Mouse (Mus musculus) erythroblast, adult 5-6 weeks (primary cell): ENCODE measurements around the gene Gm20388. TPM values are rescaled to one million over a fixed set of nuclear protein-coding genes. Genes with fewer than 3 reads are reported as not detected.

Experiments used
- ATAC-seq: replicated peaks from 2 replicates; pipeline ENCODE4 v1.8.0; 2016; ENCODE audit warnings: moderate number of reproducible peaks, mild to moderate bottlenecking, moderate TSS enrichment, inconsistent platforms; ENCODE audit not compliant: poor library complexity, low FRiP score, severe bottlenecking
- total RNA-seq, 2 experiments: library from RNA; stranded (forward) in 1 of 2; stranded (reverse) in 1 of 2; fragments of 150-400 nt in 1 of 2; fragments of 200-764, 138-1000 nt in 1 of 2; gene quantifications; 2 replicates each; pipeline versions ENCODE4 v1.2.3 to v1.2.4; 2015 to 2017; ENCODE audit warnings: low replicate concordance in 2 of 2

Gm20388 gene
- total RNA-seq, 2 experiments from 2014 or later = 2.9 to 7.8 TPM

DNA sequence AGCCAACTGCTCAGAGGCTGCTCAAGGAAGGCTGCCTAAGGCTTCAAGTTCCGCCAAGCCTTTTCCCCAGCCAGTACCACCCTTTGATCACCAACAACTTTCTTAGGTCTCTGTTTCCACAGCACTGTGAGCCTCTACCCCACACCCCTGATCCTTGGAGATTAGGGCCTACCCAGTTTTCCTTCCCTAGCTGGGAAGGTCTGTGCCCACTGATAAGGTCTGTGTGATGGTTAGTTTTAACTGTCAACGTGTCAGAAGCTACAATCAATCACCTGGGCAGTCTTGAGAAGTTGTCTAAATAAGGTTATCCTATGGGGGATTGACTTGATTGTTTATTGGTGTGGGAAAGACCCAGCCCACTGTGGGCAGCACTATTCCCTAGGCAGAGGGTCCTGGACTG lies 2627.2 kb downstream of the Gm20388 start:
- ATAC-seq = peak; percentile 82

DNA sequence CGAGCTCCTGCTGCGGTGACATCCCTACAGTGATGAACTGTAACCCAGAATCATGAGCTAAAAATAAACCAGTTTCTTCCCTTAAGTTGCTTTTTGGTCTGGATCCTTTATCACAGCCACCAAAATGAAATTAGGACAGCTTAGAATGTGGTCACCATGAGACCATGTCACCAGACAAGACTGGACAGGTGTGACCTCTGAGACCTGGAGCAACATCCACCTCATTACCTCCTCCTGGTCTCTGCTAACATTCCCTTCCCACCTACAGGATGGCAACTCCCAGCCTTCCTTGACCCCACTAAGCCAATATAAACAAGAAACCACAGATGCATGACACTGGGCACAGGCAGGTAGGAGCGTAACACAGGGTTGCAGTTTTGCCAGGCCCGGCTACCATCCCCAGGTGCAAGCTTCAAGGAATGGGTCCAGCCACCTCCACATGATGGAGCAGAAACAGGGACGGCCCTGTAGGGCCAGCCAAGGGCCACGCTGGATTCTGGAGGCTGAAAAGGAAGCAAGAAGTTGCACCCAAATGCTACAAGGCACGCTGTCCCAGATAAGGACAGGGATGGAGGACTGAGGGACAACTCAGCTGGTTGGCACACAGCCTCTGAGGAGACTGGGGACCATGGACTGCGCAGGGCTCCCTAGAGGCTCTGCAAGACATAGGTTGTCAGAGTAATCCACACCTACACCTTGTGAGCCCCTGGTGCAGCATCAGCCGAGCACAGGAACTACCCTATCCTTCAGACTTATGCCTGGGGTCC lies 2627.9 kb downstream of the Gm20388 start:
- ATAC-seq = peak; percentile 49

DNA sequence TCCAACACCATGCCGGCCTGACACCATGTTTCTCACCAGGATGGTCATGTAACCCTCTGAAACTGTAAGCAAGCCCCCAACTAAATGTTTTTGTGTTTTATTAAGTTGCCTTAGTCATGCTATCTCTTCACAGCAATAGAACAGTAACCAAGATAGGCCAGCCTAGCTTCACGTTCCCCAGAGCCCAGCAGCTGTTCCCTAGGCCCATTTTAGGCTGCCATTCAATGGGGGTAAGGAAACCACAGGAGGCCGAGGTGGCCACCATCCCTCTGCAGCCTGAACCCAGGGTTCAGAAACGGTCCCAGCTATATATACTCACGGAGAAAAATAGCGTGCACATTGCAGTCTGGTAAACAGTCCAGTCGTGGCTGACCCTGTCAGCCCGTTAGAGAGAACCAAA lies 2633.5 kb downstream of the Gm20388 start:
- no peak for ATAC-seq

- peak; percentile 53 for ATAC-seq
Measured at GRCm38 (mm10) chr8:122546066-122546755, 2635.6 kb downstream of the Gm20388 start.

- no peak for ATAC-seq
Measured at GRCm38 (mm10) chr8:122546811-122547453, 2636.3 kb downstream of the Gm20388 start.

DNA sequence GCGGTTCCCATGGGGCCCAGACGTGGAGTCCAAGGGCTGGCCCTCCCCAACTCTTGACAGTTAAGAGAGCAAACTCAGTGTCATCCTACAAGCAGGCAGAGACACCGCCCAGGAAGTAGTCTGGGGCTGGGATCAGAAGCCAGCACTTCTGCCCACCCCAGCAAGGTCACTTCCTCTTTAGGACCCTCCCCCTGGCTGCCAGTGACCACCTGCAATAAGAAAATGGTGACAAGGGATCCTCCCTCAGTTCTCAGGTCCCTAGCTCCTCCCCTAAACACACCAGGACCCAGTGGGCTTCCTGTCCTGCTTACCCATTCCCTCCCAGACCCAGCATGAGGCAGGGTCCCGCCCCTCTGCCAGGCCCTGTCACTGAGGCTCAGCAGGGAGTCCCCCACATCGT lies 2637.2 kb downstream of the Gm20388 start:
- ATAC-seq = peak; percentile 43

GRCm38 (mm10) chr8:122548331-122548730 lies 2637.7 kb downstream of the Gm20388 start:
- ATAC-seq = no peak

DNA sequence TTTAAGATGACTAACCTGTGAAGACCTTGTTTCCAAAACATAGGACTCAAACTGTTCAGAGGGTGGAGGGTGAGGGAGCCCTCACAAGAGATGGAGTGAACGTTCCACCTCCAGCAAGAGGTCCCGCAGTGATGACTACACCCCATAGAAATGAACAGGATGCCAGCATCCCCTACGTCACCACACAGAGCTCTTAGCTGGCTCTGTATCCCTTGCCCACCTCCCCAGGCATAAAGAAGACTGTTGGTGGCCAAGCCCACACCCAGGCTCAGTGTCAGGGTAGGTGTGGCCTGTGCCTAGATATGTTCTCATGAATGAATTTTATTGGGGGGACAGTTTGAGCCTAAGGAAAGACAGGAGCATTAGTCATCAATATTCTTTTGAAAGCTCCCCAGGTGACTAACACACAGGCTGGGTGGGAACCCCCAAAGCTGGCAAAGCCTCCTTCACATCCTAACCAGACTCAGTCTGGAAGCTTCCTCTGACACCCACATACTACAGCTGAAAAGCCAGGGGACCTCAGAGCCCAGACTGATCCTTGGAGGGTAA lies 2638.3 kb downstream of the Gm20388 start:
- 0 out of 2 replicates have a peak, but pooled peaks have one; percentile 21 for ATAC-seq

DNA sequence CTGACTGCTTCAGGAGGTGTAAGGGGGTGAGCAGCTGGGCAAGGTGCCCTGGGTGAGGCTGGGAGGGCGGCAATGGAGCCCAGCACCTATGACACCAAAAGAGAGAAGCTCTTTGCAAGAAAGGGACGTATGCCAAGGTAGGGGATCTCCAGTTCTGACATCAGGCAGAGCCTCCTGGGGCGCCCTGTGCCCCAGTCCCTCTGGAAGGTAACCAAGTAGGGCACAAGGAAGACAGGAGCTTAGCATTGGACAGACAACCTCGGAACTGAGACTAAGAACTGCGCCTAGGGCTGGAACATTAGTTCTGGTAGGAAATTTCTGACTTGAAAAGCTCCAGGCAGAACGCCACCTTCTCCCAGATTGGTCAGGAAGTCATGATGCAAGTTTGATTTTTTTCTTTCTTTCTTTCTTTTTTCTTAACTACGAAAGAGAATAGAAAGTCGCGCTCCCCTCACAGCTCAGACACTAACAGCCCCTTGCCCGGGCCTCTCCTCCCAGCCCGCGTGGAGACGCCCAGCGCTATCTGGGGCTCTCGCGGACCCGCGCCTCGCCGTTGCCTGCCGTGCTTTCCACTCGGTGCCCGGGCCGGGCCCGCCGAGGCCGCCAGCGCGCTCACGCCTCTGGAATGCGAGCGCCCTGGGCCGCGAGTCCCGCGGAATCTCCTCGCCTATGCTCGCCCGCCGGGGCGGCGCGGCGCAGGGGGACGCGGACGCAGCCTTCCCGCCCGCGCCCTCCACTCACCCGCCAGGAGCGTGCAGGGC lies 2639.8 kb downstream of the Gm20388 start:
- 0 out of 2 replicates have a peak, but pooled peaks have one; percentile 13 for ATAC-seq

DNA sequence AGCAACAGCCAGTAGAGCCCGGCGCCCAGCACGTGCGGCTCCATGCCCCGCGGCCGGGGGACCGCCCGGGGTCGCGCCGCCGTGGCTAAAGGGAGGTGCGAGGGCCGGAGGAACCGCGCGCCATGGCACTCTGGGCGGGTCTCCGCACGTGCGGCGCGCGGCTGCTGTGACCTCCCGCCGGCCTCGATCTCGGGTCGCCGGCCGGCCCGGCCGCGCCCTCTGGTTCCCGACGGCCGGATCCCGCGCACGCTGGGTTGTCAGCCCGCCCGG lies 2640.3 kb downstream of the Gm20388 start:
- ATAC-seq = no peak

GRCm38 (mm10) chr8:122551265-122552051 lies 2640.8 kb downstream of the Gm20388 start, which contains the start of gene Piezo1:
TSS of gene Piezo1 (minus strand) at chr8:122551329.
- peak; percentile 72 for ATAC-seq

DNA sequence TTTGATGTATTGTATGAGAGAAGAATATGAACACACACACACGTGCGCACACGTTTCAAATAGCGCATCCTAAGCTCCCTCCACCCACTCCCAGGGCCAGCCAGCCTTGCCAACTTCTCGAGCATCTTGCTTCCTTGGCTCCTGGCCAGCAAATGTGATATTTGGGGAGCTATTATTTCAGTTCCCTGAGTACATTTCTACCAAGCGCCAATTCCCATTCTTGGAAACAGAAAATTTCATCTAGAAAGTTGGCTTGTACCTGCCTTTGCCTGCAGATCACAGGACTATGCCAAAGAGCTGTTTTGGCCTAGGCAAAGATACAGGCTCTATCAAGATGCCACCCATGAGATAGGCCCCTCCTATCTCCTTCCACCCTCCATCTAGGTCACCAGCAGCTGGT lies 2644.1 kb downstream of the Gm20388 start:
- ATAC-seq = no peak

DNA sequence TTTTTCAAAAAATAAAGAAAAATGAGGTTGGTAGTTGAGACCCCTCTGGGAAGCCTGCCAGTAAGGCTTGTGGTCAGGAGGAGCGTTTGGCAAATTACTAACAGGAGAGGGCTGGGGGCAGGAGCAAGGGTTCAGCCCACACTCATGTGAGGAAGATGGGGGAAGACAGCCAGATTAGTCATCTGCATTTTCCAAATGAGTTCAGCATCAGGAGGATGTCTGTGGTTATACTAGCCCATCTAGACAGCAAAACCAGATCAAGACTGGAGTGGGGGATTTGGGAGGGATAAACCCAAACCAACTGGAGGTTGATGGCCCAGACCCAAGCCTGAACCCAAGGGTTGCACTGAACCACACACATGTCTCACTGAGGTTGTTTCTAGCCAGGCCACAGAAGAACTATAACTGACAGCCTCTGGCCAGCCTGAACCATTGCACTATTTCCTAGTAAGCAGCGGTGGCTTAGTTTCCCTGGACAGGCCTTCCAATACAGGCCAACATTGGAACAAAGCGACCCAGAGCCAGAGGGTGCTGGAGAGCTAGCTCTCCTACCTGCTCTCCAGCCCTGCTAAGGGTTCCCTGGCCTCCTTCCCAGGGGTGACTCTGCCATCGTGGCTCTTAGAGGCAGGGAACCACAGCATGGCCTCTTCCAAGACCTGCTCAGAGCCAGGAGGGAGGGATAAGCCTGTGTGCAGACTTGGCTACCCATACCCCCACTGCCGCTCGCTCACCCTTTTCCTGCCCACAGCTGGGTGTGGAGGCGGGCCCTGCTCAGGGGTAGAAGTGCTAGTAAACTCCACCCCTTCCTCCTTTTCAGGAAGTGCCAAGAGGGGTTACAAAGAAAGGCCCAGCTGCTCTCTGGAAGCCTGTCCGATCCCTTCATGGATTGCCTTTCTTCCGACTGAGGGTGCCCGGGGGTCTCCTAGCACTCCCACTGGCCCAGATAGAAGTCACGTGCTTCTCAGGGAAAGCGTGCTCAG lies 2645.7 kb downstream of the Gm20388 start:
- ATAC-seq = peak; percentile 56

DNA sequence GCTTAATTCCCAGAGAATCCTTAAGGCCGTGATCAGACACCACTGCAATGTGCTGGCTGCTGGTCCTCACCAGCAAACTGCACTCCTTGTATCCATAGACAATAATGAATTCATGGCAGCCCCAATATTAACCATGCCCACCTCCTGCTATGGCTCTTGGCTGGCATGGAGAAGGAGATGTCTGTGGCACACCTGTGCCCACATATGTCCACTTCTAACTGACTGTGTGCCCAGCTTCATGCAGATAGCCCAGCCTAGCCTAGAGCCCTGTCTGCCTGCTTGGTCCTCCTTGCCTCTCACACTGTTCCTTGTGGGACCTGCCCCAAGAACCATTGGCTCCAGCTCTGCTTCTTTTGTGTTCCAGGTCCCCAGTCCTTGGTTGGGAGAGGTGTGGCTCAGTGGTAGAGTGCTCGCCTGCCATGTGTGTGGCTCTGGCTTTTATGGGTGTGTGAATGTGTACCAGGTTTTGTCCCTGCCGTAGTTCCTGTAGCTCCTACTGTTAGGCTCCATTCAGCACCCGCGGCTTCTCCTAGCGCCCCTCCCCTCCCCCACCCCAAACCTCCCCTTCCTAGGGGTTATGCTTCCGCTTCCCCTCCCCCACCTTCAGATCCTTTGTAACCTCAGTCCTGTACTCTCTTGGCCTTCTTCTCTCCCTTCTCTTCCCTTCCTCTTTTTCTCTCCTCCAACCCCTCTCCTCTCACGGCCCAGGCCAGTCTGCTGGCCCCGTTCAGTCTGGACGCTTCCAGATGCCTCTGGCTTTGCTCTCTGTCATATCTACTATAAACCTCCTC lies 2646.8 kb downstream of the Gm20388 start:
- no peak for ATAC-seq

DNA sequence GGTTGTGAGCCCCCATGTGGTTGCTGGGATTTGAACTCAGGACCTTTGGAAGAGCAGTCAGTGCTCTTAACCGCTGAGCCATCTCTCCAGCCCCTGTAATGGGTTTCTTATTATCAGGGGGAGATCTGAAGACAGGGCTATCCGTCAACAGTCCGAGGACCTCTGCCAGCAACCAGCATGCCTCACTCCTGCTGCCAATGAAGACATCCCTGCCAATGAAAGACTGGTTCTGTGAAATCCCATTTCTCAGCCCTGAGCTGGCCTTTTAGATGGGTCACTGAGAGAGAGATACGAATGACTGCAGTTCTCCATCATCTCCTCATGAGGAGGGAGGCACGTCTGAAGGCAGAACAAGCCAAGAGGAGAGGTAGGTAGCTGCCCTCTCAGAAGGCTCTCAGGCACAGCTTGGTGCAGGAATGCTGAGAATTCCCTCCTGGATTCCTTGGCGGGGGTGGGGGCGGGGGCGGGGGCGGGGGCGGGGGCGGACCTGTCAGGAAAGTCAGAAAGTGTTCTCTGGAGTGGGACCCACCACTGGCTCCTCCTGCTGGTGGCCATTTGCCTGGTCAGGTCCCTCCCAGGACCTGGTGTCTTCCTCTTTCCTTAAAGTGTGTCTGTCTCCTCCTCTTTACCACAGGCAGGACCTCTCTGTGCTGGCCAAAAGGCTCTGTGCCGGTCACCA lies 2648.2 kb downstream of the Gm20388 start:
- no peak for ATAC-seq

DNA sequence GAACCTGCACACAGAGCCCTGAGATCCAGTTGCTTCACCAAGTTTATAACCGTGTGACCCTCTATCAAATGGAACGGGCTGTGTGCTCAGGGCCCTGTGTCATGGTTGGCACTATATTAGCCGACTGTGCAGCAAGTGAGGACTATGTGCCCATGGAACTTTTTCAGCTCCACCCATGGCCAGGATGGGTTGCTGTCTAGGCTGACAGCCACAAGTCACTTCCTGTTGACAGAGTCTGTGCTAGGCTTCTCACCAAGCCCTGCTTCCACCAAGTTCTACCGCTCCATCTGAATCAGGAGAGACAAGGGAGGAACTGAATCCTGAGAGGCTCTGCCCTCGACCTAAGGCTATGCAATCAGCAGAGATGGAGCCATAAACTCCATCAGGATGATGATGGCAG lies 2650.6 kb downstream of the Gm20388 start:
- ATAC-seq = no peak
